Mouse (Mus musculus) gastrocnemius, adult 2 months (tissue): ENCODE data around the gene Barx1. TPM values are rescaled to one million over a fixed set of nuclear protein-coding genes. Genes with fewer than 3 reads are reported as not detected.

Experiments
- DNase-seq: peaks from one replicate; pipeline ENCODE4 v3.0.0; 2022
- H3K27ac ChIP-seq: fragments of 200-600 bp; 2 replicates; pipeline ENCODE4 v1.8.1; 2022; ENCODE audit warnings: mild to moderate bottlenecking
- H3K4me3 ChIP-seq: fragments of 200-600 bp; 2 replicates; pipeline ENCODE4 v1.8.1; 2022; ENCODE audit warnings: mild to moderate bottlenecking, moderate library complexity
- CTCF ChIP-seq: fragments of 200-600 bp; IDR thresholded peaks from 2 replicates; pipeline ENCODE4 v1.8.1; 2022; ENCODE audit warnings: antibody characterized with exemption, mild to moderate bottlenecking, moderate library complexity
- intact Hi-C: fragments of 180-260 bp; cut with DNase I; formaldehyde crosslinking; loops from one replicate; pipeline ENCODE4 v1.15.1; 2025
- total RNA-seq, 2 experiments: library from RNA; stranded (reverse); gene quantifications; 2 replicates each; pipeline ENCODE4 v1.2.3; 2021

Gene Barx1
- total RNA-seq, 2 experiments from 2014 or later: not detected

DNA sequence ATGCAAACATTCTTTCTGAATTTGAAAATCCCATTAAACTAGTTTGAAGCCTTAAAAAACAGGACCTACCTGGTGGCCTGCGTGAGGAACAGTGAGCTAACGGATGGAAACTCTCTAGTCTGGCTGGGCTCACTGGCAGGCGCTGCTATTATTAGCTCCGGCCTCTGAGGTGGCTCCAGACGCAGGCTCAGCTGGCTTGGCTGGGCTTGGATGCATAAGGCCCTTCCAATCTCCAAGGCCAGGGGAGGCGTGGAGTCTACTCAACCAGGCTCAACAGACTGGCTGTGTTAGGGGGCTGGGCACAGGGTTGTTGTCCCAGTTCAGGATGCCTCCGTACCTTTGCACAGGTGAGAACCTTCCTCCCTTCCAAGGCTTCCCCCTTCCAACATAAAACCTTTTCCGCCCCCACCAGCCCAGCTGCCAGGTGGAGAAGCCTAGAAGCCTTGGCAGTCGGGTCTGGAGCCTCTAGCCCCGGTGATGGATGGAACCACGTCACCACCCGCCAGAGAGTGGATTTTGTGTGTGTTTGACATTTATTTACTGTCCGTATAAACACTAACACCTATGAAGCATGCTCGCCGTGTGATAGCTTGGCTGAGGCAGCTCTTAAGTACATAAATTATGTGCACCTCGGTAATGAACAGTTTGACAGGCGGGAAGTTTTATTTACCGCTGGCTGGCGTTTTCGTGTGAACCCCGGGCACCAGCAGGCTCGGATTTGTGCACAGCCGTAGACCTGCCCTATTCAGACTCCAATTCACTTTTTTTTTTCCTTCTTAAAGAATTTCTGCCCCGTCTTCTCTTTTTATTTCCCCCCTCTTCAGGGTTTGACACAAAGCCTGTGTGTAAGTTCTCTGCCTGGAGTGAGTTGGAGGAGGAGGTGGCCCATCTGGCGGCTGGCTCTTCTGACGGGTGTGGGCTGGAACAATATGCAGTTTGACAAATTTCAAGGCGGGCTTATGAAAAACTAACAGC is 31.6 kb downstream of the Barx1 start:
- Histone ChIP-seq H3K4me3 (peak overlapping the region; percentile 53), H3K27ac (peak overlapping the region; percentile 75)
- no peak for TF ChIP-seq CTCF
- intact Hi-C loops: no loop called here
- peak; percentile 87 for DNase-seq

DNA sequence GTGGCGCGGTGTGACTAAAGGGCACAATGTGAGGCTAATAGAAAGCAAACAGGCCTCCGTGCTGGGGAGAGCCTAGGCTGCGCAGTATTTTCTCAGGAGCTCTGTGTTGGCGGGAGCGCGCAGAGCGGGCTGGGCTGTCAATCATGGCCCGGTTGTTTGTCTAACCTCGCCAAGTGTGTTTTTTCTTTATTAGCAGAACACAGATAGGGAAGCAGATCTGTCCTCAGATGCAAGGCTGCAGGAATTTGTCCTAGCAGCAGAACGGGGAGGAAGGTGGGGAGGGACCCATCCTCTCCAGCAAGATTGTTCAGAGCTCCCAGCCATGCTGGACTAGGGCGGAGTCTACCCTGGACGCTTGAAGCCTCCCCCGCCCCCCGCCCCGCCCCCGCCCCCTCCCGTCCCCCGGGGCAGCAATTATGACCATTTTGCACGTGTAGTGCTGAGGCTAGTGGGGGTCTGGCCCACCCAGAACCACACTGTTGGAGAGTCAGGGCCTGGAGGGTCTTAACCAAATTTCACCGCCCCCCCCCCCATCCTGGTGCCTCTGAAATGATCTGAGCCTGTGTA is 43.7 kb downstream of the Barx1 start:
- no peak for TF ChIP-seq CTCF
- no peak for DNase-seq
- Histone ChIP-seq H3K4me3 (no peak overlapping the region), H3K27ac (no peak overlapping the region)
- intact Hi-C loops: no loop called here

DNA sequence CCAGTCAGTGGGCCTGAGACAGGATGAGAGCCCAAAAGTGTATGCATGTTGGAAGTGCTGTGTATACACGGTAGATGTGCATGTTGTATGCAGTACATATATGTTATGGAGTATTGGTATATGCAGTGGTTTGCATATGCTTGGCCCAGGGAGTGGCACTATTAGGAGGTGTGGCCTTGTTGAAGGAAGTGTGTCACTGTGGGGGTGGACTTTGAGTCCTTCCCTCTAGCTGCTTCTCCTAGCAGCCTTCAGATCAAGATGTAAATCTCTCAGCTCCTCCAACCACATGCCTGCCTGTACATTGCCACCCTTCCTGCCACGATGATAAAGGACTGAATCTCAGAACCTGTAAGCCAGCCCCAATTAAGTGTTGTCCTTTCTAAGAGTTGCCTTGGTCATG is 49.9 kb downstream of the Barx1 start:
- TF ChIP-seq CTCF: no peak
- intact Hi-C loops: no loop called here
- no peak for DNase-seq
- no peak overlapping the region for H3K4me3 ChIP-seq
- H3K27ac ChIP-seq: no peak overlapping the region

DNA sequence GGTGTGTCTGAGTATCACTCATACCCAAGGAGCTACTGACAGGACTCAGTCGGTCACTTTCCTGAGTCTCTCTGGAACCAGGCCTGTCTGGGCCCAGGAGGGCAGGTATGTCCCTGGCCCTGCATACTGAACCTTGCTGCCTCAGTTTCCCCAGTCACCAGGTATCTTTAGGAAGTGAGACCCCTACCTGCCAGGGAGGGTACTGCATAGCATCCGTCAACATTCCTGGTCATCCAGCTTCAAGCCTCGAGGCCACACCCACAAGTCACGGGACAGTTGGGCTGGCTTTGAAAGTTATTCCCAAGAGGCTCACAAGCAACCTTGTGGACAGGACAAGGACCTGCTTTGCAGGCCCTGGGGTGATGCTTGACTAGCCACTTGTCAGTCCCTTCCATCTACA is 53.3 kb downstream of the Barx1 start:
- intact Hi-C loops: no loop called here
- no peak for DNase-seq
- TF ChIP-seq CTCF: peak; percentile 54
- no peak overlapping the region for H3K4me3 ChIP-seq
- no peak overlapping the region for H3K27ac ChIP-seq

Other genes with a start within 250 kb of the Barx1 start
- gene Zfp169, start 149.5 kb upstream of the Barx1 start, total RNA-seq: 1 to 10 TPM; 3.6 to 3.7 TPM
- under 1 TPM in 1 of 2 experiments, not detected in 1; 0.31 TPM for gene A830005F24Rik, start 149.4 kb upstream of the Barx1 start, total RNA-seq
- gene Ptpdc1, start 37.3 kb upstream of the Barx1 start, total RNA-seq: 1 to 10 TPM; 3.2 to 4.7 TPM
- 10 to 100 TPM; 33.8 to 34.7 TPM for gene Phf2, start 208.1 kb downstream of the Barx1 start, total RNA-seq